Mouse (Mus musculus): ENCODE results near the gene Ttc17.

Gene Ttc17

DNA sequence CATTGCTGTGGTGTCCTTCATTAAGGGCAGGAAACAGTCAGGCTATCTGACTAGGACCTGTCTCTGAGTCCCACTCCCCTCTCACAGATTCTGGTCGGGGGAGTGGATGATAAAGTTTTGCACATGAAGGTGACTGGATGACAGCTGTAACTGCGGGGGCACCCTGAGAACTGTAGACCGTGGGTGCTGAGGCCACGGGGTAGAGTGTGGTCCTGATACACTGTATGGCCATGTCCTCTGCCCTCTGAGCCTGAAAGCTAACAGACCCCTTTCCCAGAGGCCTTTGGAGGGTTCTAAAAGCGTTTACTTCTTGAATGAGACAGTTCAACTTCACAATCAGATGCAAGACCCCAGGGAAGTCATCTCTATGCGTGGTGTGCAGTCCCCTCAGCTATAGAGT, 116.8 kb downstream of the Ttc17 start:
- no peak for DNase-seq

DNA sequence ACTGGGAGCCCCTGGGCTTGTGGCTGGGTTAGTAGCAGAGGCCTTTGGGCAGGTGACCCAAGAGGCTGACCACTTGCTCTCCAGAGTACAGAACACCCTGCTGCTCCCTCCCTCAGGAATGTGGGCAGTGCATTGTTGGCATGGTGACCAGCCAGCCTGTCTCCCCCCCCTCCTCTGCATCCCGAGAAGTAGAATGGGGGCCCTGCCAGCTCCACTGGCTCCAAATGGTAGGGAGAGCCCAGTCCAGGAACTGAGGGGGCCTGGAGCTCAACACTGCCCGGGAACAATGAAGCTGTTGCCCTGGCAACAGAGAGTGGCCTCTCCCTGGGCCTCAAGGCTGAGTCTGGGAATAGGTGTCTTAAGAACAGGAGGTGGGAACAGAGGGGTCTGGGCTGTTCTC, 117.3 kb downstream of the Ttc17 start:
- no peak for DNase-seq

DNA sequence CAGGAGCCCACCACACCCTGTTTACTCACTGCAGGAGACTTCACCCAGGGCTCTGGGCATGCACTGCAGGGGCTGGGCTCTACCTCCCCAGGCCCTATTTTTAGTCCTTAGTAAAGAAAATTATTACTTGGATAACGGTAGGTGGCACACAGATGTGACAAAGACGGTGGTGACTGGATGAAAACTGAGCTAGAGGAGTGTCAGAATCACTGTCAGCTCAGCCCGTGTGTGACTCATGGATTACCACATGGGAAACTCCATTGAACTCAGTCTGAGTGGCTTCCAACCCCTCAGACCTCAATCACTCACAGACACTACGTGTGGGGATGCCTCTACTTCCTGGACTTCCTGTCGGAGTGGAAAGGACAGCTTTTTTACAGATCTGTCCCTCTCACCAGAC, 118.4 kb downstream of the Ttc17 start:
- DNase-seq: no peak

DNA sequence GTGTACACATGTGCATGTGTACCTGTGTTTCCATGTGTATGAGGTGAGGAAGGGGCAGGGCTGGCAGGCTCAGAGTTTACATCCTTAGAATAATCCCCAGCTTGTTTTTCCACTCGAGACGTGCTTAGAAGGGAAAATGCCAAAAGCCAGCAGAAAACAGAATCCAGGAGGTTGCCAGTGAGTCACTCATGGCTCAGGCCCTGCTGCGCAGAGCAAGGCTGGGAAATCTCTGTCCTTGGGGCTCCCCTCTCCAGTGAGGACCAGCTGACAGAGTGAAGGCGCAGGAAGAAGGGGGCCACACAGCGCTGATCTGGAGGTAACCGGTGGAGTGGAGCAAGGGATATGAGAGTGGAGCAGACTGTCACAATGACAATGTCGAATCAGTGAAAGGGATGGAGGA, 119.1 kb downstream of the Ttc17 start:
- no peak for DNase-seq

DNA sequence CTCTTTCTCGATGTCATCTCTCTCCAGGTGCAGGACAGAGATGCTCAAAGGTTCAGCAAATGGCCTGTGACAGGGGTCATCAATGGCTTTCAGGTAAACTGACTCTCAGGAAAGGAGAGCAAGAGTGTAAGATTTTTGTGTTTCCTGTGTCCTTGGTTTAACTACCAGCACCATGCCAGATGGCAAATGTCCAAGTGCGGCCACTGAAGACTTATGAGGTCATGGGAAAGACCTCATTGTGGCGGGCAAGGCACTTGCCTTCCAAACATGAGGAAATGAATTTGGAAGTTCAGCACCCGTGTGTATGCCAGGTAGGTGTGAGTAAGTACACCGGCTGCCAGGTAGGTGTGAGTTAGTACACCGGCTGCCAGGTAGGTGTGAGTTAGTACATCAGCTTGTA, 123.0 kb downstream of the Ttc17 start:
- no peak for DNase-seq

DNA sequence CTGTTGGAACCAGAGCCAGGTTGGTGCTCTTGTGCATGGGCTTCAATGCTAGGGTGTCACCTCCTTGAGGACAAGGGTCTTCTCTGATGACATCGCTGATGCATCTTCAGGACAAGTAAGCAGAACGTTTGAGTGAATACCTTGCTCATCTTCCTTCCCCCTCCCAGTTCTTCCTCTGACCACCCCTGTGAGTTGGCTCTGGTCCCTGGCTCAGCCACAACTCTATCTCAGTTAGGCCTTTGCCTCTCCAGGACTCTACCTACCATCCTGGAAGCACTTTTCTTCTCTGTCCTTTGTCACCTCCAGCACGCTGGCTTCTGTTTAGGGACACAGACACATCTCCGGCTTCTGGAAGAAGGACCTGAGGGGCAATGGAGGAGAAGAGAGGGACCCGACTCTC, 126.9 kb downstream of the Ttc17 start:
- DNase-seq: no peak

DNA sequence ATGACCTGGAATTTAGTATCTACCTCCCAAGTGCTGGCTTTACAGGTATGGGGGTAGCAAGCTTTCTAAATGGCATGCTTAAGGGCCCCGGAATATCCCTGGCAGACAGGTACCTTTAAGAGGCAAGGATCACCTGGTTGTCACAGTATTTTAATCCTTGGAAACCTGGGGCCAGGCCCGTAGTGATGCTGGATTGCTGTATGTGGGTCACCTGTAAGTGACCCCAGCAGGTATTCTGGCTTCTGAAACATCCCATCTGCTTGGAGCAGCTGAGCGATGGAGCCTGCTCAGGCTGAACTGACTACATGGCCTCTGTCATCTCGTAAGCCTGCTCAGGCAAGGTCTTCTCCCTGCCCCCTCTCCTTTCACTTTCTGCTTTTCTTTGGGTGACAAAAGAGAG, 130.4 kb downstream of the Ttc17 start:
- no peak for DNase-seq

DNA sequence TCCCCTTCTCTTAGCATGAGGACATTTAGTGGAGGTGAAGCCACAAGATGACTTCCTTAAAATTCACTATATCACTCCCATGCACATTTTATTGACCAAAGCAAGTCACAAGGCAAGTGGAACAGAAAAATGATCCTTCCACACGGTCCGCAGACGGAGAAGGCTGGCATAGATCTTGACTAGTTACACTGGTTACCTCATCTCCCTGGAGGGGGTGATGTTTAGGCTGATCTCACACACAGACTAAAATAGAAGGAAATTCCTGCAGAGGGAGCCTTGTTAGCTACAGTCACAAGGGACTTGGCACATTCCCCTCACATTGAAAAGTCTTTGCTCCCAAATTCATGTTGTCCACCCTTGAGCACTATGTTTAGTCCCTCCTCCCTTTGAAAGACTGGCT, 130.8 kb downstream of the Ttc17 start:
- no peak for DNase-seq

DNA sequence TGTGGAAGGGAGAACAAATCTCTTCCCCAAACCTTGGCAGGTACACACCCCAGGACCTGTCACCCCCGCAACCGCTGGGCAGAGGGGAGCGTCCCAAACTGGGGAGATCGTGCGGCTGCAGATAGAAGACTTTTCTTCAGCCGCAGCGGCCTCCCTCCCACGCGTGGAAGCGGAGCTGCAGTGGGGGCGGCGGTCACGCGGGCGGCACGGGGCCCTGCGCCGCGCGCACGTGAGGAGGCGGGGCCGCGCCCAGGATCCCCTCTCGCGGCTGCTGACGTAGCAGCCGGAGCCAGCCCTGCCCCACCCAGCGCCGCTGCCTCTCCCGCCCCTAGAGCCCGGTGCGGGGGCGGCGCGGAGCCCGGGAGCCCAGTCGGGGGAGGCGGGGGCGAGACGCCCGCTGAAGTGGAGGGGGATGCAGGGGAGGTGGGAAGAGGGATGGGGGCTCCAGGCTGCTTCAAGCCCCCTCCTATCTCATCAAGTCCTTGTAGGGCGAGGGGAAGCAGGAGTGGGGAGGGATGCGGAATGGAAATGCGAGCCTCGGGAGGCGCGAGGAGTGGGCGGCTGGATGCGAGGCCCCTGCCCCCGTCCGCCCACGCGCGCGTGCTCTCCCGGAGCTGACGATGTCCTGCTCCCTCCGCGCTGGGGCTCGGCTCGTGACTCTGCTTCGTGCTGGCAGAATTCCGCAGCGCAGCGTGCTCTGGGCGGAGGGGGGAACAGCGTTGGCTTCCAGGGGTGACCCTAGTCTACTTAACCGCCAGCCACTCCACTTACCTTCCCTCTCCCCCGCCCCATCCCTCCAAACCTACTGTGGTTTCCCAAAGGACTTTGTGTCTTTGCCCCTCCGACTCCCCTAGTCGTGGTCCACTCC, 133.1 kb downstream of the Ttc17 start:
- DNase-seq: peak; percentile 64

DNA sequence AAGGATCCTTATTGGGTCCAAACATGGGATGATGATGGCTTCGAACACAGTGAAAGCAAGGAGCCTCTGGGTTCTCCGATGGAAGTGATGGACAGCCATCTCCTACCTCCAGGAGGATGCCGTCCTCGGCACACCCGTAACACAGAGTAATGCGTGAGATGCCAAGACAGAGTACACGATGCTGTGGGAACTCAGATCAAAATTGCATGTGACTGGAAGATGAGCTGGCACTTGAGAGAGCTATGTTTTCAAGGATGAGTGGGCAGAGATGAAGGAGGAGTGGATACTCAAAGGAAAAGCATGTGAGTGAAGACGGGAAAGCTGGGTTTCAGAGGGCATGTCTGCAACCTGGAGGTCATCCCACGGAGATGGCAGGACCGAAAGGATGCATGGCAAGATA, 135.3 kb downstream of the Ttc17 start:
- no peak for DNase-seq

DNA sequence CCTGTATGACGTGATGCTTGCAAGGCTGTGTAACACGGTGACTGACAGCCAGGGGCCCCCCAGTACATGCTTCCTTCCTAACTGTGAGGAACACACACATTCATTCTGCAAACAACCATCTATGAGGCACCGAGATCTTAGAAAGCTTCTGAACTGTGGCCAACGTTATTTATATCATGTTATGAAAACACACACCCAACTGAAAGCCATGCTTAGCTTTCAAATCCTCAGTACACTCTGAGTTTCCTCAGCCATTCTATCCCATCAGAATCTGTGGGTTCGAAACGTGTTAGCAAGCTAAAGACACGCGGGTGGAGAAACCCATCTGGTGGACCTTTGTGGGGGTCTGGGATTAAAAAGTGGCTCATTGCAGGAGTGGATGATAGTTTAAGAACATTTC, 137.7 kb downstream of the Ttc17 start:
- DNase-seq: no peak

DNA sequence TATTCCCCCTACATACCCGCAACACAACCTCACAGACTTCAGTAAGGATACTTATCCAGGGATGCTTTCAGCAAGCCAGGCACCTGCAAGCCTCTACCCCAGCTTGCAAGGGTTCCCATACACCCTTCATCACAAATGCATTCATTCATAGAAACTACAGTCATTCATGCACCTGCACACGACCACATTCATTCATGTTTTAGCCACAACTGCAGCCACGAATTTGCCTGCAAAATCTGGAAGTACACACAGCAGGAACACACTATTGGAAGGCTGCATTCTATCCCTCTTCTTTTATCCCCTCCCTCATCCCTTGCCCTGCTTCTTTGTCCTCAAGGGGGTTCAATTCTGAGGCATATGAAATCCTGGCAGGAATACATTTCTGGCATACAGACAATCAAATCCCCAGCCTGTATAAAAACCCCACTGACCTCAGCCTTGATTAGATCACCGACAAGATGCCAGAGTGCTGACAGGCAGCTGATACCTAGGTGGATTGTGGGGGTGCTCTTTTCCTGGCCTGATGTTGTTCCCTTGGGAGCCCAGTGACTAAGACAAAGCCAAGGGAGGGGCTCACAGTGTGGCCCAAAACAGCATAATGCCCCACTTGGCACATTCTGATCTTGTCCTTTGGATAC, 139.2 kb downstream of the Ttc17 start:
- DNase-seq: no peak

DNA sequence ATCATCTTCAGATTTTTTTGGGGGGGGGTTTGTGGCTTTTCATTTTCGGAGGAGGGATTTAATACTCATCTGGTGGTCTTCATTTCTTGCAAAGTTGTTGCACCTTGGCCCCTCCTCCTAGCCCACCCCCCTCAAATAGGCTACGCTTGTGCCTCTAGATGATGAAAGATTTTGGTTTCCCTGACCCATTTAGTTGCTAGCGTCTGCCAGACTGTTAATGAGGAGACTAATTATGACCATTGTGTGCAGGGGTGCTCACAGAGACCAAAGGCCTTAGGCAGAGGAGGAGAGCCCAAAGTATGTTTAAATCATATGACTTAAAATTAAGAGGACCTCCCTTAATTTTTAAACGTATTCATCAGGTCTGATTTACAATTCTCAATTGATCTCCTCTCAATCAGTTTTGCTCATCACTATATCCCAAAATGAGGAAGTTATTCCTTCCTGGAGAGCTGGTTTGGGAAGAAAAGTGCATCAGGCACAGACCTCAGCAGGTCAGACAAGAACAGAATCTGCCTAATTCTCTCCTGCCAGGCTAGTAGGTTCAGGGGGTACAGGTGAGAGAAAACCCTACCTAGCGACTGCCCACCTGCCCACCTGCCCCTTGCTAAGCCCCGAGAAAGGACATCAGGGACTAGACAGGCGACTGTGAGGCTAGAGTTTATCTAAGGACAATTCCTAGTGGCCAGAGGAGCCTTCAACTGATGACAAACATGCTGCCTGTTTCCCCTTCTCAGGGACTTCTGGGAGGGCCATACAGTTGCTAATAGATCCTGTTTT, 139.9 kb downstream of the Ttc17 start:
- no peak for DNase-seq

DNA sequence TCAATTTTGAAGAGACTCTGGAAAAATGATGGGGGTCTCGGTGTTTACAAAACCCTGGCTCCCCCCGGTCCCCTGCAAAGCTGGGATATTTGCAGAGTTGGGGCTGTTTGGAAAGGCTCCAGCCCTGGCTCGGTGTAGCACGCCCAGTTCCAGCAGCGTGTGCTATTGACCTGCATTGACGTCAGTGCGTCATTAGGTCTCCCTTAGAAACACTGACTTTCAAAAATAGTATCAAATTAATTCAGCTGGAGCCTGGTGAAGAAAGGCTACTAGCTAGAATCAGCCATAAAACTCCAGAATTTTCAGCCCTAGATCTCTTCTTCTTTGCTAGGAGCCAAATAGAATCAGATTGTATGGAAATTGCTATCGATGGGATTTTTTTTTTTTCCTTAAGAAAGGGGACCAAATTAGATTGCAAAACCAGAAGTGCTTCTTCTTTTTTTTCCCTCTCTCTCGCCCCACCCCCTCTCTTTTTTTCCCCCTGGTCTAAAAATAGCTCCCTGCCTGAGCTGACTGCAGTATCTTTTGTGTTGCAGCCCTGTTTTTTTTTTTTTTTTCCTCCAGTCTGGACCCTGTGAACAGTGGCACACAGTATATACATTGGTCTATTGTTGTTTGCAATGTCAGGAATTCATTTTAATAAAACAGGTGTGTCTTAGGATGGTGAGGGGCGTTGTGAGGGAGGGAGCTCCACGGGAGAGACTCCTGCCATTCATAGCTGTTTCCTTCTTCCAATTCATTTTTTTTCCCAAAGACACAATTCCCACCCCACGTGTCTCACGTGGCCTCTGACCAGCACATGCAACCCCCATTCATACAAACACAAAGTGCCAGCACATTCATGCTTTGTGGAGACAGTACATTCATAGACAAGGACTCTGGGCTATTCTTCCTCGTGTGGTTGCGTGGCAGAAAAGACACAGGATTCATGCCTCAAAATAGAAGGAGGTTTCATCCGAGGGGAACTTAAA, 141.0 kb downstream of the Ttc17 start:
- DNase-seq: no peak

DNA sequence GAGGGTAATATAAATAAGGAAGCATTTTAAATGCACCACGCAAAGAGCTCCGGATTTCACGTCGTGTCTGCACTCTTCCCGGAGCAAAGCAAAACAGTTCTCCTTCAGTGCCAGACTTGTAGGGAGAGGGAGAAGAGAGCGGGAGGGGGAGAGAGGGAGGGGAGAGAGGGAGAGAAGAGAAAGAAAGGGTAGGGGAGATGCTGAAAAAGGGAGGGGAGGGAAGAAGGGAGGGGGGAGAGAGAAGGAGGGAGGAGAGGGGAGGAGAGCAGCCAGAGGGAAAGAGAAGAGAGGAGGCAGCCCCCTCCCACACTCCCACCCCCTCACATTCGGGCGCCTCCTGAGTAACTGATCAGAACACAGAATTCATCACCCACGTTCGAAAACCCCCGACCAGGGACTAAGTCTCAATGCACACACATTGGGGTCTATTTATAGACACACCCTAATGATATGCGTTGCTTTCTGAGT, 141.8 kb downstream of the Ttc17 start:
- no peak for DNase-seq

DNA sequence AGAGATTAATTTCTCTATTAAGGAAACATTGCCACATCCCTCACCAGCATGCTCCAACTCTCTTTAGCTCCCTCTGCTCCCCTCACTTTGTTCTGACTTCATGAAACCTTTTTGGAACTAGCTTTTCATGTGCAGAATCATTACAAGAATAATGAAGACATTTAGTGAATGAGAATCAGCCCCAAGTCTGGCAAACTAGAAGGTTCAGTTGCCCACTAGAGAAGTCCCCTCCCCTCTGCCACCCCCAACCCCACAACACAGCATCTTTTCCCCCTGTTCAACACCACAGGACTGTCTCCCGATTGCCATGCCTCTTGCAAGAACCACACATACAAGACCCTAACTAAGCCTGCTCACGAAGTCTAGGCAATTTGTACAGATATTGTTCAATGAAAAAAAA, 142.5 kb downstream of the Ttc17 start:
- DNase-seq: no peak

DNA sequence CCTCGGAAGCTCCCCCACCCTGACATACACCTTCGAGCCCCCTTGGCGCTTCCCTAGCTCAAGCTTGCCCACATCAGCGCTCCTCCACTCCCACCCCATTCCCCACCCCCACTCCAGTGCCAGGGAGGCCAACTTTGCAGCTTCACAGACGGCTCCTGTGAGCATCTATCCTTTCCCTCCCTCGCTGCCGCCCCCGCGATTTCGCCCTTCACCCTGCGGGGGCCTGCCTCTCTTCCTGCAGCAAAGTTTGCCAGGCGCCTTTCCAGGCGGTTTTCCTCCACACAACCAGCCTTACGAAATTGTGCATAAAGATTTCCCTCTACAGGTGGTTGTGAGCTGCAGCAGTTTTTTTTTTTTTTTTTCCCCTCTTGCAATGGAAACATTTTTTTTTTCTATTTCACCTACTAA, 143.0 kb downstream of the Ttc17 start:
- peak; percentile 29 for DNase-seq

DNA sequence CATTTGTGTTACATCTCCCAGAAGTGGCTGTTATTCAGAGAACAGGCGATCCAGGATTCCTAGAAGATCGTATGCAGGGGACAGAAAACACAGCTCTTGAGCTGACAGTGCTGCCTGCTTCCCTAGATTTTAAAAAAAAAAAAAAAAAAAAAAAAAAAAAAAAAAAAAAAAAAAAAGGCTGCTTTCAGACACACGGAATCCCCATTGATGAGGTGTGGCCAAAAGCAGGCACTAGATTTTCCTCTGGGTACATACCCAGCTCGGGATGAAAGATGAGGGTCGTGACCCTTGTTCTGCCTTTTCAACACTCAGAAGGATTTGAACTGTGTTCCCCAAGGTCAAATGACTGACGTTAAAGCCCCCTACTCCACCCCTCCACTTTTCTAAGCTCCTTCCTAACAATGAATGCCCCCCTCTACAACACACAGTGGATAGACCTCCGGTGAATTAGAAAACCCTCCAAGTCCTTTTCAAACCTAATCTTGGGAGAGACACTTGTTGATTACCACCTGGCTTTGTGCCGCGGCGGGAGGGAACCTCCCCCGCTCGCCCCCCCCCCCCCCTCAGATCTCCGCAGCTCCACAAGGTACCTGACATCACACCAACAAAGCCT, 143.5 kb downstream of the Ttc17 start:
- DNase-seq: no peak

DNA sequence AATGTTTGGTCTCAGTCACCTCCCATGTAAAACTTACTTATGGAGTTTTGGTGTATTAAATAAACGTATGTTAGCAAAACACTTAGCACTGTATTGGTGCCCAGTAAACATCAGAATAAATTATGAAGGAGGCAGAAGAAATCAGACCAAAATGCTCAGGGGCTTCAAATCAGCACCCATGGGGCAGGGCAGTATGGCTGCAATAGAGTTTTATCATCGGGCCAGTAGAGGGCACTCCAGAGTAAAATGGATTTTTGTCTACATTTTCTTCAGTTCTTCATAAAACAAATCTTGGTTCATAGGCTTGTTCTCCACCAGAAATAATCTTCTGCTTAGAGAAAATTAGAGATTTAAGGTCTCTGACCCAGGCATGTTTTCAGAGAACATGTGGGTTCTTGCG, 152.4 kb downstream of the Ttc17 start:
- DNase-seq: no peak

Data from liver (tissue).